Comparison of ENCODE assay signal across 12 mouse cellular contexts in genomic region chr4:54587197-54587596, GRCm38 (mm10).
DNase-seq lines count a peak whose midpoint lies in the region; ATAC-seq and TF ChIP-seq lines count a peak whose summit lies in the region.
"Had no signal": no experiment of that assay in that cellular context is flagged by ENCODE, and none has a peak within 500 bp of the region (broad histone marks: within the 10 kb centered on the region; RNA-seq: fewer than 3 reads in every experiment).

No protein-coding gene starts in this region.

- H3K4me2 ChIP-seq in hindbrain, embryonic 14.5 days (replicated peaks), result no peak overlapping the region
- H3K4me2 ChIP-seq in hindbrain, embryonic 12.5 days (replicated peaks), result no peak overlapping the region
- H3K4me2 ChIP-seq: embryonic facial prominence, embryonic 12.5 days; neural tube, embryonic 12.5 days had no signal

- WGBS in hindbrain, embryonic 14.5 days, result 68% methylated on average over 6 of the region's 6 CpGs
- 81% methylated on average over 6 of the region's 6 CpGs for WGBS in hindbrain, embryonic 12.5 days
- WGBS in limb, embryonic 10.5 days, result 74% methylated on average over 6 of the region's 6 CpGs

- H3K27ac ChIP-seq in hindbrain, embryonic 14.5 days, result no peak overlapping the region
- H3K27ac ChIP-seq in hindbrain, embryonic 12.5 days, result no peak overlapping the region
- H3K27ac ChIP-seq in limb, embryonic 10.5 days, result peak overlapping the region; percentile 61
- H3K27ac ChIP-seq: embryonic facial prominence, embryonic 12.5 days; neural tube, embryonic 12.5 days had no signal

- ATAC-seq in hindbrain, embryonic 14.5 days (ENCODE audit: low FRiP score), result no peak
- no peak for ATAC-seq in hindbrain, embryonic 12.5 days (ENCODE audit: low FRiP score)
- ATAC-seq: activated CD4-positive, CD25-positive, alpha-beta regulatory T cell, adult 4 months had no signal

- H3K9ac ChIP-seq in hindbrain, embryonic 14.5 days, result no peak overlapping the region
- H3K9ac ChIP-seq in hindbrain, embryonic 12.5 days, result no peak overlapping the region
- H3K9ac ChIP-seq: embryonic facial prominence, embryonic 12.5 days; neural tube, embryonic 12.5 days had no signal

- TF ChIP-seq POLR2A in brain, embryonic 14.5 days (IDR thresholded peaks at IDR 0.05; ENCODE audit: borderline replicate concordance, extremely low read depth, insufficient read depth, insufficient read length, poor library complexity, severe bottlenecking), result no peak

- H3K36me3 ChIP-seq in hindbrain, embryonic 14.5 days (replicated peaks; ENCODE audit: control insufficient read depth, insufficient read depth), result no peaks in the 10 kb centered on the region
- no peaks in the 10 kb centered on the region for H3K36me3 ChIP-seq in hindbrain, embryonic 12.5 days
- no peaks in the 10 kb centered on the region for H3K36me3 ChIP-seq in limb, embryonic 10.5 days
- H3K36me3 ChIP-seq: embryonic facial prominence, embryonic 12.5 days; neural tube, embryonic 12.5 days had no signal

- no peaks in the 10 kb centered on the region for H3K9me3 ChIP-seq in hindbrain, embryonic 14.5 days (ENCODE audit: control insufficient read depth, low read length)
- H3K9me3 ChIP-seq in hindbrain, embryonic 12.5 days (replicated peaks), result no peaks in the 10 kb centered on the region
- H3K9me3 ChIP-seq in limb, embryonic 10.5 days (replicated peaks), result no peaks in the 10 kb centered on the region
- H3K9me3 ChIP-seq: embryonic facial prominence, embryonic 12.5 days; neural tube, embryonic 12.5 days had no signal

- peak; percentile 29 for DNase-seq in hindbrain, embryonic 14.5 days (ENCODE audit: low spot score)
- DNase-seq in brain, embryonic 14.5 days (ENCODE audit: low read depth), result peak; percentile 56
- DNase-seq in cerebellum, postnatal 14 days, result peak; percentile 60 to 72
- DNase-seq in limb, embryonic 10.5 days (ENCODE audit: low spot score), result no peak
- no peak for DNase-seq in left cerebral cortex, adult 18-20 months (ENCODE audit: low spot score in 2 of 2)
- DNase-seq in urinary bladder, adult 2 months (ENCODE audit: low spot score), result no peak
- DNase-seq in heart, adult 9 months (ENCODE audit: low spot score in 2 of 2), result no peak
- DNase-seq: kidney, adult 9 months had no signal

- H3K4me3 ChIP-seq in hindbrain, embryonic 14.5 days (replicated peaks; ENCODE audit: low read length), result no peak overlapping the region
- no peak overlapping the region for H3K4me3 ChIP-seq in hindbrain, embryonic 12.5 days
- no peak overlapping the region for H3K4me3 ChIP-seq in limb, embryonic 10.5 days
- H3K4me3 ChIP-seq: embryonic facial prominence, embryonic 12.5 days; neural tube, embryonic 12.5 days had no signal

- H3K27me3 ChIP-seq in hindbrain, embryonic 14.5 days (ENCODE audit: control insufficient read depth, insufficient read depth, low read length), result no peaks in the 10 kb centered on the region
- no peaks in the 10 kb centered on the region for H3K27me3 ChIP-seq in hindbrain, embryonic 12.5 days
- H3K27me3 ChIP-seq in limb, embryonic 10.5 days (ENCODE audit: low read depth, poor library complexity, severe bottlenecking), result no peaks in the 10 kb centered on the region
- H3K27me3 ChIP-seq: embryonic facial prominence, embryonic 12.5 days; neural tube, embryonic 12.5 days had no signal

- TF ChIP-seq CTCF in brain, embryonic 14.5 days (IDR thresholded peaks at IDR 0.05; ENCODE audit: borderline replicate concordance, extremely low read depth, insufficient read depth, insufficient read length), result no peak

- H3K4me1 ChIP-seq in hindbrain, embryonic 14.5 days (replicated peaks; ENCODE audit: control insufficient read depth, insufficient read depth, low read length), result no peaks in the 10 kb centered on the region
- no peaks in the 10 kb centered on the region for H3K4me1 ChIP-seq in hindbrain, embryonic 12.5 days
- H3K4me1 ChIP-seq in limb, embryonic 10.5 days, result peaks cover 5% of the 10 kb centered on the region; the same call in 1 of the 2 replicates
- H3K4me1 ChIP-seq: embryonic facial prominence, embryonic 12.5 days; neural tube, embryonic 12.5 days had no signal

Comparison
In these comparisons a context has a peak if more than half of its experiments do, and no peak if none do; other contexts are left out.
1. DNase-seq: peak in hindbrain, embryonic 14.5 days (single experiment), brain, embryonic 14.5 days (single experiment) and cerebellum, postnatal 14 days (2 of 2); none in limb, embryonic 10.5 days (single experiment), left cerebral cortex, adult 18-20 months (0 of 2), urinary bladder, adult 2 months (single experiment) and heart, adult 9 months (0 of 2).